Mouse (Mus musculus) stomach, embryonic 14.5 days (tissue): Measurements from ENCODE around the gene Csnk2a2. TPM values are rescaled to one million over a fixed set of nuclear protein-coding genes. Genes with fewer than 3 reads are reported as not detected.

Source experiments
- ATAC-seq: fragments of 200-750 bp; cut with Nextera tagmentation; 2 replicates; pipeline ENCODE4 v1.8.0; 2017; ENCODE audit warnings: low read depth, moderate TSS enrichment; ENCODE audit not compliant: insufficient number of reproducible peaks, insufficient read depth, low FRiP score
- H3K27ac ChIP-seq: fragments of 300-500 bp; sonication (generic); 2 replicates; pipeline ENCODE4 v1.5.1; 2014; ENCODE audit warnings: mild to moderate bottlenecking, low read length, moderate library complexity, mixed read lengths
- H3K27me3 ChIP-seq: fragments of 300-500 bp; sonication (generic); 2 replicates; pipeline ENCODE4 v1.6.1; 2014; ENCODE audit warnings: low read length, control low read depth, mixed read lengths; ENCODE audit not compliant: control insufficient read depth, insufficient read depth
- H3K36me3 ChIP-seq: fragments of 300-500 bp; sonication (generic); 2 replicates; pipeline ENCODE4 v1.6.1; 2014; ENCODE audit warnings: mild to moderate bottlenecking, control low read depth, low read length, moderate library complexity, mixed read lengths; ENCODE audit not compliant: control insufficient read depth, insufficient read depth
- H3K4me1 ChIP-seq: fragments of 300-500 bp; sonication (generic); 2 replicates; pipeline ENCODE4 v1.6.1; 2014; ENCODE audit warnings: low read length, control low read depth, mixed read lengths; ENCODE audit not compliant: control insufficient read depth, insufficient read depth
- H3K4me2 ChIP-seq: fragments of 300-500 bp; sonication (generic); replicated peaks from 2 replicates; pipeline ENCODE4 v1.6.1; 2014; ENCODE audit warnings: low read depth, low read length, control low read depth
- H3K4me3 ChIP-seq: fragments of 300-500 bp; sonication (generic); 2 replicates; pipeline ENCODE4 v1.5.1; 2014; ENCODE audit warnings: low read depth, low read length, control low read depth
- H3K9ac ChIP-seq: fragments of 300-500 bp; sonication (generic); replicated peaks from 2 replicates; pipeline ENCODE4 v1.6.1; 2014; ENCODE audit warnings: low read depth, mild to moderate bottlenecking, control low read depth, low read length, moderate library complexity, mixed read lengths
- H3K9me3 ChIP-seq: fragments of 300-500 bp; sonication (generic); 2 replicates; pipeline ENCODE4 v1.6.1; 2016; ENCODE audit warnings: low read depth, low read length, control low read depth; ENCODE audit not compliant: control insufficient read depth
- WGBS: fragments of 180-500 bp; shearing (Covaris S2); extraction: QIAGEN DNeasy Blood & Tissue Kit; methylation state at CpG from one replicate; pipeline ENCODE4 v1.1.7; 2014; 5-methylcytosine and 5-hydroxymethylcytosine counted together
- polyA plus RNA-seq: library from polyadenylated mRNA; unstranded; fragments of >200 nt; fragmentation: Nextera tagmentation; extraction: Ambion mirVana; gene quantifications from 2 replicates; pipeline ENCODE4 v1.2.1, GENCODE M21; 2014

The Csnk2a2 gene
- polyA plus RNA-seq, 1 experiment from 2014 or later, result 23.9 TPM

- no peaks in the 10 kb centered on the region for H3K36me3 ChIP-seq
- no peak overlapping the region for H3K4me3 ChIP-seq
- no peaks in the 10 kb centered on the region for H3K27me3 ChIP-seq
- no peak overlapping the region for H3K27ac ChIP-seq
- H3K9me3 ChIP-seq, result no peaks in the 10 kb centered on the region
- H3K4me2 ChIP-seq, result no peak overlapping the region
- ATAC-seq, result no peak
- 20% methylated on average over 3 of the region's 3 CpGs for WGBS
- H3K4me1 ChIP-seq, result 0 out of 2 replicates have a peak, but pooled peaks cover 4% of the 10 kb centered on the region
- no peak overlapping the region for H3K9ac ChIP-seq
Observed at GRCm38 (mm10) chr8:95496420-95496819, 6.6 kb upstream of the Csnk2a2 start.

GRCm38 (mm10) chr8:95495444-95495843 lies 5.6 kb upstream of the Csnk2a2 start:
- Histone ChIP-seq H3K9ac (no peak overlapping the region), H3K4me3 (no peak overlapping the region), H3K9me3 (no peaks in the 10 kb centered on the region), H3K27ac (no peak overlapping the region), H3K36me3 (no peaks in the 10 kb centered on the region), H3K4me1 (0 out of 2 replicates have a peak, but pooled peaks cover 4% of the 10 kb centered on the region), H3K4me2 (no peak overlapping the region), H3K27me3 (no peaks in the 10 kb centered on the region)
- ATAC-seq, result no peak
- 84% methylated on average over 6 of the region's 6 CpGs for WGBS

- 72% methylated on average over 4 of the region's 4 CpGs for WGBS
- no peaks in the 10 kb centered on the region for H3K36me3 ChIP-seq
- H3K4me1 ChIP-seq, result peaks cover 11% of the 10 kb centered on the region
- no peaks in the 10 kb centered on the region for H3K9me3 ChIP-seq
- no peaks in the 10 kb centered on the region for H3K27me3 ChIP-seq
- no peak overlapping the region for H3K4me3 ChIP-seq
- no peak for ATAC-seq
- H3K27ac ChIP-seq, result no peak overlapping the region
- no peak overlapping the region for H3K9ac ChIP-seq
- H3K4me2 ChIP-seq, result no peak overlapping the region
Observed at GRCm38 (mm10) chr8:95492057-95492456, 2.2 kb upstream of the Csnk2a2 start.

- H3K27me3 ChIP-seq, result no peaks in the 10 kb centered on the region
Observed at GRCm38 (mm10) chr8:95488698-95489332, 1.0 kb downstream of the Csnk2a2 start.

GRCm38 (mm10) chr8:95487800-95488697 lies 1.8 kb downstream of the Csnk2a2 start:
- Histone ChIP-seq H3K36me3 (peaks cover 36% of the 10 kb centered on the region), H3K4me1 (peaks cover 8% of the 10 kb centered on the region), H3K4me2 (peak overlapping the region; percentile 65), H3K27ac (no peak overlapping the region), H3K27me3 (no peaks in the 10 kb centered on the region), H3K9me3 (no peaks in the 10 kb centered on the region), H3K4me3 (peak overlapping the region; percentile 89), H3K9ac (peak overlapping the region; percentile 91)
- WGBS, result under 1% methylated on average over 64 of the region's 95 CpGs
- ATAC-seq, result peak; percentile 34; the same call in 1 of the 2 replicates

More at GRCm38 (mm10) chr8:95488698-95489332, 1.0 kb downstream of the Csnk2a2 start:
- Histone ChIP-seq H3K9ac (peak overlapping the region; percentile 91), H3K4me2 (peak overlapping the region; percentile 55), H3K36me3 (peaks cover 30% of the 10 kb centered on the region), H3K4me3 (peak overlapping the region; percentile 89), H3K27ac (no peak overlapping the region), H3K9me3 (no peaks in the 10 kb centered on the region), H3K4me1 (peaks cover 8% of the 10 kb centered on the region)
- WGBS, result 2% methylated on average over 26 of the region's 42 CpGs
- ATAC-seq, result peak; percentile 91

- 96% methylated on average over 4 of the region's 4 CpGs for WGBS
- no peak overlapping the region for H3K4me2 ChIP-seq
- no peak for ATAC-seq
Observed at GRCm38 (mm10) chr8:95470008-95470407, 19.8 kb downstream of the Csnk2a2 start.

GRCm38 (mm10) chr8:95468995-95469394 lies 20.8 kb downstream of the Csnk2a2 start:
- no peaks in the 10 kb centered on the region for H3K4me1 ChIP-seq
- no peaks in the 10 kb centered on the region for H3K27me3 ChIP-seq
- H3K27ac ChIP-seq, result no peak overlapping the region
- H3K4me3 ChIP-seq, result no peak overlapping the region
- whole genome bisulfite sequencing, result 91% methylated on average over 3 of the region's 3 CpGs
- no peak for ATAC-seq
- no peak overlapping the region for H3K4me2 ChIP-seq
- no peaks in the 10 kb centered on the region for H3K9me3 ChIP-seq
- peaks cover 42% of the 10 kb centered on the region for H3K36me3 ChIP-seq
- H3K9ac ChIP-seq, result no peak overlapping the region

More at GRCm38 (mm10) chr8:95470008-95470407, 19.8 kb downstream of the Csnk2a2 start:
- Histone ChIP-seq H3K9me3 (no peaks in the 10 kb centered on the region), H3K36me3 (peaks cover 41% of the 10 kb centered on the region), H3K4me3 (no peak overlapping the region), H3K27me3 (no peaks in the 10 kb centered on the region), H3K27ac (no peak overlapping the region), H3K9ac (no peak overlapping the region), H3K4me1 (no peaks in the 10 kb centered on the region)

GRCm38 (mm10) chr8:95466543-95466942 lies 23.3 kb downstream of the Csnk2a2 start:
- H3K4me1 ChIP-seq, result no peaks in the 10 kb centered on the region
- no peaks in the 10 kb centered on the region for H3K9me3 ChIP-seq
- no peak overlapping the region for H3K9ac ChIP-seq
- no peak for ATAC-seq
- H3K4me3 ChIP-seq, result no peak overlapping the region
- WGBS, result 75% methylated on average over 2 of the region's 2 CpGs
- H3K36me3 ChIP-seq, result peaks cover 32% of the 10 kb centered on the region
- H3K27me3 ChIP-seq, result no peaks in the 10 kb centered on the region
- no peak overlapping the region for H3K4me2 ChIP-seq
- H3K27ac ChIP-seq, result no peak overlapping the region
